Comparison of ENCODE assay signal across 8 mouse cellular contexts in genomic region chr9:50344868-50345267, GRCm38 (mm10). TPM values are rescaled to one million over a fixed set of nuclear protein-coding genes. Genes with fewer than 3 reads are reported as not detected.
A peak's percentile ranks its signal among the peaks of the same experiment; 100 is the strongest.
DNase-seq lines count a peak whose midpoint lies in the region; ATAC-seq and TF ChIP-seq lines count a peak whose summit lies in the region.

Gene Rpl10-ps3 (minus strand): TSS chr9:50344968.

- no peak within 1 kb of the TSS for H3K4me2 ChIP-seq in heart, embryonic 12.5 days
- H3K4me2 ChIP-seq in midbrain, embryonic 16.5 days (ENCODE audit: low read length), result no peak within 1 kb of the TSS

- no peaks in the 10 kb centered on the region for H3K36me3 ChIP-seq in embryonic facial prominence, embryonic 10.5 days (replicated peaks)
- no peaks in the 10 kb centered on the region for H3K36me3 ChIP-seq in heart, embryonic 12.5 days
- no peaks in the 10 kb centered on the region for H3K36me3 ChIP-seq in midbrain, embryonic 16.5 days (ENCODE audit: control insufficient read depth, insufficient read depth, low read length)

- no peak within 1 kb of the TSS for H3K27ac ChIP-seq in left cerebral cortex, adult 2 months
- H3K27ac ChIP-seq in embryonic facial prominence, embryonic 10.5 days (replicated peaks), result no peak within 1 kb of the TSS
- no peak within 1 kb of the TSS for H3K27ac ChIP-seq in heart, embryonic 12.5 days (ENCODE audit: poor library complexity, severe bottlenecking)
- no peak within 1 kb of the TSS for H3K27ac ChIP-seq in midbrain, embryonic 16.5 days (ENCODE audit: low read length)

- H3K27me3 ChIP-seq in embryonic facial prominence, embryonic 10.5 days (replicated peaks; ENCODE audit: low read depth, poor library complexity, severe bottlenecking), result no peaks in the 10 kb centered on the region
- H3K27me3 ChIP-seq in heart, embryonic 12.5 days (replicated peaks), result no peaks in the 10 kb centered on the region
- no peaks in the 10 kb centered on the region for H3K27me3 ChIP-seq in midbrain, embryonic 16.5 days (ENCODE audit: control insufficient read depth, insufficient read depth, low read depth, low read length)

- intact Hi-C loops in left cerebral cortex, adult 2 months (cut with DNase I), result no loop called here

- H3K4me1 ChIP-seq in embryonic facial prominence, embryonic 10.5 days, result no peaks in the 10 kb centered on the region
- no peaks in the 10 kb centered on the region for H3K4me1 ChIP-seq in heart, embryonic 12.5 days (replicated peaks)
- no peaks in the 10 kb centered on the region for H3K4me1 ChIP-seq in midbrain, embryonic 16.5 days (ENCODE audit: control insufficient read depth, insufficient read depth, low read length)

- no peak within 1 kb of the TSS for H3K4me3 ChIP-seq in left cerebral cortex, adult 2 months
- H3K4me3 ChIP-seq in embryonic facial prominence, embryonic 10.5 days, result no peak within 1 kb of the TSS
- no peak within 1 kb of the TSS for H3K4me3 ChIP-seq in heart, embryonic 12.5 days
- no peak within 1 kb of the TSS for H3K4me3 ChIP-seq in midbrain, embryonic 16.5 days (ENCODE audit: low read depth, low read length)

- TF ChIP-seq CTCF in left cerebral cortex, adult 2 months (IDR thresholded peaks at IDR 0.05), result no peak

- no peak for ATAC-seq in heart, embryonic 12.5 days (ENCODE audit: insufficient number of reproducible peaks, low FRiP score)
- ATAC-seq in midbrain, embryonic 16.5 days, result no peak

- WGBS in embryonic facial prominence, embryonic 10.5 days, result 93% methylated on average over 11 of the region's 13 CpGs
- 95% methylated on average over 11 of the region's 13 CpGs for WGBS in heart, embryonic 12.5 days
- 95% methylated on average over 9 of the region's 13 CpGs for WGBS in midbrain, embryonic 16.5 days

- no peaks in the 10 kb centered on the region for H3K9me3 ChIP-seq in embryonic facial prominence, embryonic 10.5 days
- H3K9me3 ChIP-seq in heart, embryonic 12.5 days (replicated peaks), result peaks cover 3% of the 10 kb centered on the region; the same call in 1 of the 2 replicates
- H3K9me3 ChIP-seq in midbrain, embryonic 16.5 days (replicated peaks; ENCODE audit: control insufficient read depth, low read length, poor library complexity, severe bottlenecking), result no peaks in the 10 kb centered on the region

- DNase-seq in left cerebral cortex, adult 2 months (ENCODE audit: extremely low spot score in 1 of 2, low spot score in 2 of 2), result no peak
- no peak for DNase-seq in left cerebral cortex, adult 9 months (ENCODE audit: low spot score in 2 of 2)
- peak; percentile 1 for DNase-seq in embryonic facial prominence, embryonic 10.5 days (ENCODE audit: low spot score)
- DNase-seq in left cerebral cortex, adult 8-10 months (ENCODE audit: low spot score in 2 of 2), result no peak
- no peak for DNase-seq in yolk sac, embryonic 10.5 days (ENCODE audit: low spot score)
- no peak for DNase-seq in spleen, postnatal 4 days (ENCODE audit: low spot score in 2 of 2)

- H3K9ac ChIP-seq in heart, embryonic 12.5 days, result no peak within 1 kb of the TSS
- no peak within 1 kb of the TSS for H3K9ac ChIP-seq in midbrain, embryonic 16.5 days (ENCODE audit: low read depth, low read length)

RNA-seq across cellular contexts. Expression of gene Rpl10-ps3, which starts in this region (rescaled TPM):
- total RNA-seq in left cerebral cortex, adult 2 months (2021), result 100 to 1,000 TPM; 337 to 355 TPM
- polyA plus RNA-seq in embryonic facial prominence, embryonic 10.5 days (2016; fragmentation: Nextera tagmentation; extraction: Ambion mirVana), result 181 and 252 TPM in 2 replicates
- polyA plus RNA-seq in heart, embryonic 12.5 days (2016; fragmentation: Nextera tagmentation; extraction: Ambion mirVana), result 150 and 157 TPM in 2 replicates
- 100 to 1,000 TPM; 353 to 500 (median 419) TPM for total RNA-seq in left cerebral cortex, adult 8-10 months (2022)
- 77.9 and 79.4 TPM in 2 replicates for polyA plus RNA-seq in midbrain, embryonic 16.5 days (2015; fragmentation: Nextera tagmentation; extraction: Ambion mirVana)
